Mouse (Mus musculus) liver (tissue): ENCODE measurements at regions not wholly inside any gene's neighbourhood (a gene's known extent, or its start where the extent isn't known, plus 50 kb on each side); places are given as distances from the start of the nearest gene placed in this dataset.

Source experiments
- DNase-seq: peaks from one replicate; pipeline ENCODE4 v3.0.0-alpha.2; 2020; ENCODE audit warnings: mixed read lengths

DNA sequence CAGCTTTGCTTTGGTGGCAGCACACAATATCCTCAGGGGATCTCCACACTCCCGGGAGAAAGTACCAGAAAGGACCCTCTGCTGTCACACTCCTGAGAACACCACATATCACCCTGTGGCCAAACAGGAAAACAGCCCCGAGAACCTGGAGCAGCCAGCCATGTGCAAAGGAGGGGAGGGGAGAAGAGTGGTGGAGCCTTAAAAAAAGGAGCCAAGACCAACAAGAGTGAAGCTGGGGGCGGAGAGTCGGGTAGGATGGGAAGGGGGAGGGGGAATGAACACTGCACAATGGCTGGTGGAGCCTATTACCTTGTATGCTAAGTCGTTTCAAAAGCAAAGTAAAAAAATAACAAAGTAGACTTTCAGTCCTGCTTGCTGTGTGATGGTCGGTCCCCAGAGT, 408.2 kb downstream of the Cdh26 start:
- DNase-seq, result no peak

DNA sequence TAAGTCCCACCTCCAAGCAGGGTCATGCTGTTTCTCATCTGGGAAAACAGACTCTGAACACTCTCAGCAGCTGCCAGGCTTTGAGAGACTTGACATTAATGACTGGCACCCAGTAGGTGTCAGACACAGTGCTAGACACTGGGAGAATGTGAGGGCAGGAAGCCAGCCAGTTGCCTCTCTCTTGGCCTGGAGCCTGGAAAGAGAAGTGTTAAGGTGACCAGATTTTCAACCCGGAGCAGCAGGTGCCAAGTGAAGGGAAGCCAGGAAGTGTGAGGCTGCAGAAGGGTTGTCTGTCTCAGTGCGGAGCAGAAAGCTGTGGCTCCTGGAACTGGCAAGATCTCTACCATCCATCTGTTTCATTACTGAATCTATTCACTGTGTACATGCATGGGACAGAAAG, 410.6 kb downstream of the Cdh26 start:
- DNase-seq, result no peak

DNA sequence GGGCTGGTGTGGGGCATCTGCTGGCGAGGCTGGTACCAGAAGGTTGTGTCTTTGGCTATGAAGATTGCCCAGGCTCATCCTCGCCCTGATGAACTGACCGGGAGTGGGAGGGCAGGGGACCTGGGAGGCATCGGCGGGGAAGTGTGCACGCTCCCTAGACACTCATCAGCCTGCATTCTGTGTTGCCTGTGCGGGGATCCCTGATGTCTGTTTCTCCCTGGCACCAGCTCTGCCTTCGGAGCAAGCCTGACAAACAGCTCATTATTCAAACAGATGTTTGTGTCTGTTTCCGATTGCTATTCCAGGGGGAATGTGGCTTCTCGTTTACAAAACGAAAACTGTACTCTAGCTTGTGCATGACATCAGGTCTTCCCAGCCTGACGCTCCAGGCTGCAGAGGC, 412.3 kb downstream of the Cdh26 start:
- no peak for DNase-seq

DNA sequence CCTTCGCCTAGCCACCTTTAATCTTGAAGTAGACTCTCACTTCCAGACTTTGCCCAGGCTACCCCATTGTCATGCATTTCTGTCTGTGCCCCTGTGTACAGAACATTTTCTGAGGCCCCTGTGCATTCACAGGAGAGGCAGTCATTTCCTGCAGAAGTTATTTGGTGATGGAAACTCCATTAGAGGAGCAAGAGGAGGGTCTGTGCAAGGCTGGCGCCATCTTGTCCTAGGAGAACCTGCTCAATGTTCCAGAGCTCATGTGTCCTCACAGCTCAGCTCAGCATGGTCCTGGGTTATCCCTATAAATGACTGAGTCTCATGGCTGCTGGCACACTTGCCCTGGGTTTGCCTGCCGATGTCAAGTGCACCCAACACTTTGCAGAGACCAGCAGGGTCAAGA, 413.1 kb downstream of the Cdh26 start:
- DNase-seq, result no peak

DNA sequence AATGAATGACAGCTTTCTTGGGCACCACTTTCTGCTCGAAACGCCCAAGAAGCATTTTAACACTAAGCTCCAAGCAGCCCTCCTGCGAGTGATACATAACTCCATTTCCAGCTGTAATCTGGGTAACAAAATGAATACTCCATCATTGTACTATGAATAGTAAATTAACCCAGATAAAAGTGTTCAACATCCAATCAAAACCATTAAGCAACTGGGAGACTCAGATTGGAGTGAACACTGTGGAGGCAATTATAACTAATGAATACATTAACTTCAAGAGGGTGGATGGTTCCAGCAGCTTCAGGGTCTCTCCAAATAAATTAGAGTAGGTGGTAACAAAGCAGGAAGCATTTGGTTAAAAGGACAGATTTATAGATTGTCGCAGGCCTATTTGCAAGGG, 414.2 kb downstream of the Cdh26 start:
- DNase-seq, result no peak

DNA sequence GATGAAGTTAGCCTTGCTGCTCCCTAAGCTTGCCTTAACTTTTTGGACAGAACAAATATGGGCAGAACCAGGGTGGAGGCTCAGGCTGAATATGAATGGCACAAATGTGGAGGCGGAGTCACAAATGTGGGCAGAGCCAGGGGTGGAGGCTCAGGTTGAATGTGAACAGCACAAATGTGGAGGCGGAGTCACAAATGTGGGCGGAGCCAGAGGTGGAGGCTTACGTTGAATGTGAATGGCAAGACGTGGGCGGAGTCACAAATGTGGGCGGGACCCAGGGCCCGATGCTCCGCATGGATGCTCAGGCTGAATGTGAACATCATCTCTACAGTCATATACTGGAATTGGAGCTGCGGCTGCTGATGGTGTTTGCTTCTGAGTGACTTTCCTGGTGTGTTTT, 420.0 kb downstream of the Cdh26 start:
- DNase-seq, result peak; percentile 11

DNA sequence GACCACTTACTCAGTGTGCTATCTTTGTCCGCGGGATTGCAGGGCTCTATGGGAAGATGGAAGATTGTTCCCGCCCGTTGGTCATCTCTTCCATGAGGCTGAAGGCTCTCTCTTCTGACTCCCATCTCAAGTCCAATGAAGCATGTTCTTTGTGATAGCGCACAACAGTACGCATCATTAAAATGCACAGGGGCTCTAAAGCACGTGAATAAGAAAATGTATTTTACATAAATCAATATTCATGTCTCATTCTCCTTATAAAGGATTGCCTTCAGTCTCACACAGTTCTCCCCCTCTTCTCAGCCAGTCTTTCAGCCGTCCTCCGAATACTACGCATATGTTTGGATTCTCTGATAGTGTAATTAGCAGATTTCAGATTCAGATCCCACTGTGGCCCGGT, 420.4 kb downstream of the Cdh26 start:
- DNase-seq, result no peak

DNA sequence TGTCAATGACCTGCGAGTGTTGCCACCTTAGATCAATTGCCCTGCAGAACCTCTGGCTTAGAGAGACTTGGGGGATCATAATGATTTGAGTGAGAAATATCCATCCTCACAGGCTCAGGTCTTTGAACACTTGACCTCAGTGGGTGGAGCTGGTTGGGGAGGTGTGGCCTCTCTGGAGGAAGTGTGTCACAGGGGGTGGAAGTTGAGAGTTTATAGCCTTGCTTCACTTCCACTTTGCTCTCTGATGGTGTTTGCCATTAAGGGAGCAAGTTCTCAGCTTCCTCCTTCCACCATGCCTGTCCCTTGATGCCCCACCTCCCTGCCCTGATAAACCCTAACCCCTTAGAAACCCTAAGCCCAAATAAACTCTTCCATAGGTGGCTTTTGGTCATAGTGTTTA, 423.7 kb downstream of the Cdh26 start:
- no peak for DNase-seq

DNA sequence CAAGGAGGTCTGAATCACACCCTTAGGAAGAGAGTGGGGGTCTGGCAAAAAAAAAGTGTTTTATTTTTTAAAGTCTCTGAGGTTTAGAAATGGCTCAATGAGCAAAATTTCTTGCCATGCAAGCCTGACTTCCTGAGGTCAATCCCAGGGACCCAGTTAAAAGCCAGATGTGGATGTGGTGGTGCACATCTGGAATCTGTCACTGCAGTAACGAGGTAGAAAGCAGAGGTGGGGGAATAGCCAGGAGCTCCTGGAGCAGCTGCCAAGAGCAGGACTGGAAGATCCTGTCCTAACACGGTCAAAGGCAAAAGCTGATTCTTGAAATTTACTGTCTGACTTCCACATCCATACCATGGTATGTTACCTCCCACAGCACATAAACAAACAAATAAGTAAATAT, 424.4 kb downstream of the Cdh26 start:
- no peak for DNase-seq

DNA sequence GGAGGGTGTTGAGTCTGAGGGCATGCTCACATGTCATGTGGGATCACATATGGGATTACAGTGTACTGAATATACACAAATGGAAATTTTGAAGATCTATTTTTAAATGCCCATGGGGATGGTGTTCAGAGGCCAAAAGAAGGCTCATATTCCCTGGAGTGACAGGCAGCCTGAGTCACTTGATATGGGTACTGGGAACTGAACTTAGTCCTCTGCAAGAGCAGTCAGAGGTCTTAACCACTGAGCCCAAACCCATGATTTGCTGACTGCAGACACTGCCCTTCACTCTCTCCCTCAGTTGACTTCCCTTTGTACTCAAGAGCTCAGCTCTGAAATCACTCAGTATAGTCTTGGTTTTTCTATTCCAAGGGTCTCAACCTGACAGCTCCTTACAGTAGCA, 432.3 kb downstream of the Cdh26 start:
- DNase-seq, result no peak

DNA sequence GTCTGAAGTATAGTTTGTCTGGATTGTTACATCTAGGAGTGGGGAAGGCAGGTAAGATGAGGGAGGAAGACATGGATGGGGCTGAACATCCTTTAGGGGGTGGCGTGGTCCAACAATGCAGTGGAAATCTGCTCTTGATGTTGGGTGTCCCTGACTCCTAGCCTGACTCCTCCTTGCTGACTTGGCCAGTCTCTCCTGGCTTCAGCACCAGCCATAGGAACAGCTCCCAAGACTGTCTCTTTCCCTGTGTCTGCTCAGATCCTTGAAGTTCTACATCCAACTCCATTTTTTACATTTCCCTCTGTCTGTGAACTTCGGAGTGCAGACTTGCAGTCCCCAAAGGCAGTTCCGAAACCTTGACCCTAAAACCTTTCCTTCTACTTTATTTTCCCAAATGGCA, 436.8 kb downstream of the Cdh26 start:
- DNase-seq, result peak; percentile 22

DNA sequence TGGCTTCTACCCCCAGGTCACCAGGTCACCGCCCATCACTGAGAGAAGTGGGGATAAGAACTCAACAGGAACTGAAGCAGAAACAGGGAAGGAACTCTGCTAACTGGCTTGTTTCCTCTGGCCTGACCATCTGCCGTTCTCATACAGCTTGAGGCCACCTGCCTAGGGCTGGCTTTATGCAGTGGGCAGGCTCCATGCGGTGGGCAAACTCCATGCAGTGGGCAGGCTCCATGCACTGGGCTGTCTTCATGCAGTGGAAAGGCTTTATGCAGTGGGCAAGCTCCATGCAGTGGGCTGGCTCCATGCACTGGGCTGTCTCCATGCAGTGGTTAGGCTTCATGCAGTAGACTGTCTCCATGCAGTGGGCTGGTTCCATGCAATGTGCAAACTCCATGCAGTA, 438.8 kb downstream of the Cdh26 start:
- no peak for DNase-seq

DNA sequence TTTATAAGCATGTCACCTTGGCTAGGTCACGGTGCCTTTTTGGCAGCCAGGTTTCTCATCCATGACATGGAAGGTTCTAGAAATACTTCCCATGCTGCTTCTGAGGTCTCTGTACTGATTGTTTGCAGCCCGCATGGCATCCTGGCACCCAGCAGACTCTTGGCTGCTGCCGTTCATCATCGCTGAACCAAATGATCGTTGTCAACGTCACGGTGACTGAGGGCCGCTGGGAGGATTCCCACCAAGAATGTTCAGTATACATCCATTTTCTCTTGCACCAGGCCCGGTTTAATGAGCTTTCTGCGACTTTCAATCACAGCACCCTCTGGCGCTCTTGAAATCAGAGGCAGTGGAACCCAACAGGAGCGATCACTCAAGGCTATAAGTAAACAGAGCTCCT, 448.1 kb downstream of the Cdh26 start:
- no peak for DNase-seq

DNA sequence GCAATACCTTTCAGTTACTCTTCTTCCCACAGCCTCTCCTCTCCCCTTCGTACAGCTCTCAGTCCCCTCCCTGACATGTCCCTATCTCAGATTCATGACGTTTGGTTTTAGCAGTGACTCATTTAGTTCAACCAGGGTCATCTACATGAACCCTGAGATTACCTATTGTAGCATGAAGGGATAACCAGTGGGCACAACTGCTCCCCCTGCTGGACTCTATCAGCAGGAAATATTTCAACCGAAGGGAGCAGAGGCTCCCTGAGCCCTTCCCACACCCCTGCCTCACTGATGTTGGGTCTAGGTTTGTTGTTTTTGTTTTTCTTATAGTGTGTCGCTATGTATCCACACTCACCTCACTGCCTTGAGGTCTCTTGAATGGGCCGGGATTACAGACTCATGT, 455.4 kb downstream of the Cdh26 start:
- DNase-seq, result no peak

DNA sequence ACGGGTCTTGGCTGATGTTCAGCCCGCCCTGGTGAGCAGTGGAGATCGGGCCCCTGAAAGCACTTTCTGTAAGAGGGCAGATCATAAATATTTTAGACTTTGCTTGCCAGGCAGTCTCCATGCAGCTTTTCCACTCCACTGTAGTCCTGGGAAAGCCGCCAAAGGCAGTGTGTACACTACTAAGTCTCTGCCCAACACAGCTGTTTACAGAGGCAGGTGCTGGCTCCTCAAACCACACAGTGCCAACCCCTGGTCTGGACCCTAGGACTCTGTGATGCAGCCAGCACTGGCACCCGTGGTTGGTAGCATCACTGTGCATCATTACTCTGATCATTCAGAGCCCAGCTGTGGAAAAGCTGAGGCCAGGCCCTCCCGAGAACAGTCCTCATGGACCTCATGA, 458.4 kb downstream of the Cdh26 start:
- no peak for DNase-seq

DNA sequence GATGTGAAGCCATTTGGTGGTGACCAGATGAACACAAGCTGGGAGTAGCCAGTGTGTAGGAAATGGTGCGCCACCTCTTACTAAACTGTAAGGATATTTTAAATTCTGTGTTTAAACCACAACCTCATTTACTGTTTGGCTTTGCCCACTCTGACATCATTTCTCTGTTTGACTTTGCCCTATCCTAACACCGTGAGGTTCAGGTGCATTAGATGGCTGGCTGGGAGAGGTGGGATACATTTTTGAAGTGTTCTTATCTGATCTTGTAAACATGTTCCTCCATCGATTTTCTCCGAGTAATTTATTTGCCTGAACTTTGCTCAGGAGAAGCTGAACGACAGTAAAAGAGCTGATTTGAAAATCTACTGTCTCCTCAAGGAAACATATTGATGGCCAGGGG, 472.1 kb downstream of the Cdh26 start:
- DNase-seq, result no peak

DNA sequence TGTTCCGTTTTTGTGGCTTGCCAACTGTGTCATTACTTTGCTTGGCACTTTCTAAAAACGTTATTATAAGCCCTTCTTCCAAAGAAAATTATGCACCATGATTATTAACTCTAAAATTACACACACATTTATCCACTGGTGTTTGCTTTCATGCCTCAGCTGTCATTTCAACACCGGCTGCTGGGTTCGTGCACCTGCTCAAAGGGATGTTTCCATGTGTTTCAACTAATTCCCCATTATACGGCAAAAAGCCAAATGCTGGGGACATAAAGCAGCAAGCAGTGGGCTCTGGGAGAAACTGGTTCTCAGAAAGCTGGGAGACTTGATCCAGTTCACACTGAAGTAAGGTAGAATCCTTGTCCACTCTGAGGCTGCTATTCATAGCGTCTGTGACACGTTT, 479.0 kb downstream of the Cdh26 start:
- no peak for DNase-seq

DNA sequence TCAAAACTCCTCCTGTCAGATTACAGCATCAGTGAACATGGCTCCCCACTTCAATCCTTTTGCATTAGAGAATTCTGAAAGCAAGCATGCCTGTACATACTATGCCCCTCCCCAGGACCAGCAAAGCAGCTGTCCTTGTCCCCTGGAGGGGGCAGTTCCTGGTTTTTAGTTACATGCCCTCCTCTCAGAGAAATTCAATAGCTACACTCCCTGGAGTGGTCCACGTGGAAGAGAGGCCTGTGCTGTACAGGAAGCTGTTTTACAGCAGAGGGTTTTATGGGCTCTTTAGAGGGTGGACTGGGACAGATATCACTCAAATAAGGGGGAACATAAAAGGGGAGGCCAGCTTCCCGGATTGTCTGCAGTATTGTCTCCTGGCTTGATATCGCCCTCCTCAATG, 481.3 kb downstream of the Cdh26 start:
- no peak for DNase-seq

DNA sequence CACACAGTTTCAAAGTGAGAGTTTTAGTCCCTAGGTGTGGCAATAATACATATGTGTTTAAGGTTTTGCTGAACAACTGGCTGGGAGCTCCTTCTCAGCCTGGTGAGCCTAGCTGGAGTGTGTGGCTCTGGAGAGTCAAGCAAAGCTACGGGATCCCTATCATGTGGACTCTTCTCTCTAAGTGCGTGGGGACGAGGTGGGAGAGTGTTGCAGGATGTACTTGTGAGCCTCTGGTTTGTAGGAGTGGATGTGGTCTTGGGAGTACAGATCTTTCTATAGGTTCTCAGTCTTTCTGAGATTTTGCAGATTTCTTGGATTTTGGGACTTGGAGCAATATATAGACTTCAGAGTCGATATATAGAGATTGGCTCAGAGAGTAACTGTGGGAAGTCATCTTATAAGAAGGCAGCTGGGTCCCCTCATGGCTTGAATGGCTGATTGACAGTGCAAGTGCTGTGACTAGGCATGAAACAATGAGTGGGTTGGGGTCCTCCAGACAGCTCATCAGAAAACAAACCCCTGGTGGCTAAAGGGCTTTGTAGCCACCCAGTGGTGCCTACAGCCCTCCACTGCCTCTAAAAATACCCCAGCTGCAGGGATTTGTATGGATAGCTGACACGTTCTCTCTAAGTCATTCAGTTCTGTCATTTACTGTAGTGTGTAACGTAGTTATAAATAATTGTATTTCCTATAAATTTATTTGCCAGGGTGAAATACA, 486.1 kb downstream of the Cdh26 start:
- no peak for DNase-seq

DNA sequence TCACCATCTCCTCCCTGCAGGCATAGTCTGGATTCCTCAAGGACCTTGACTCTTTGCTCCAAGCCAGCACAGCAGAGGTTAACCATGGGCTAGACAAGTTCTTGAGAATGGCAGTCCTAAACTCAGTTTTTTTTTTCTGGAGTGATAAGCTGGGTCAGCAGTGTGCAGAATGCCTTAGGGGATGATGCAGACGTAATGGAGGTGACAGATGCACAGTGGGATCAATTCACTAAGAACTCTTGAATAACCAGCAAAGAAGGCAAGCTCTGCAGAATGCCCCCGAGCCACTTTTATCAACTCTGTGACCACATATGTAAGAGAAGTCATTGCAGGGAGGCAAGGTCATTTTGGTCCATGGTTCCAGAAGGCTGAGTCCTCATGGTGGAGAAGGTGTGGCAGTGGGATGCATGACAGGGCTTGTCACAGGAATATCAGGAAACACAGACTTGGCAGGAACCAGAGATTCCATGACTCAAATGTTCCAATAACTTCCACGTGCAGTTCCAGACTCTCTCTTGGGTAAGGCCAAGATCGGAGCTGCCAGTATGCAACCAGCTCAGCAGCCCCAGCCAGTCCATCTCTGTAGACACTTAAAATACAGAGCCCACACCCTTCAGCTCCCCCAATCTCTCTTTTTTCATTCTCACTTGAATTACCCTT, 494.3 kb downstream of the Cdh26 start:
- DNase-seq, result no peak

DNA sequence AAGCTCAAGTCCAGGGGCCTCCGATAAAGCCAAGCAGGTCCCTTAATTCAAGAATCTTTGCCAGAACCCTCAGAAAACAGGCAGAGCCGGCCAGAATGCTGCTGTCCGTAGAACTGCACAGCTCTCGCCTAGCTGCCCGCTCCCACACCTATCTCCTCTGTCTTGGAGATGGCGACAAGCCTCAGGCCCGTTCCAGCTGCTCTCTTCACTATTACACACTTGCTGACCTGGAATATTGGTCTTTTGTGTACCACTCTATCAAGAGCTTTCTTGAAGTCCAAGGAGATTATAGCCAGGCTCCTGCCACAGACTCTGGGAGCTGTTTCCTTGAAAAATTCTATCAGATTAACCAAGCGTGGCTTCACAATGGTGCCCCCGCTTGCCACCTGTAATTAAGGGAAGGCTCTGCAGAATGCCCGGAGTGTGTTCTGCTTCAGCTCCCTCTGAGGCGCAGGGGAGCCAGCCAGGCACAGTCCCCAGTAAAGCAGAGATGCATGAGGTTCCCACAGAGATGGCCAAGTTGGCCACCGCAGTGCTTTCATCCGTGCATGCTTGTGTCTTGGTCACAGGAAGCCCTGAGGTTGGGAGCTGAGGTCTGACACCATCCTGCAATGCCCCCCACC, 496.8 kb downstream of the Cdh26 start:
- no peak for DNase-seq

DNA sequence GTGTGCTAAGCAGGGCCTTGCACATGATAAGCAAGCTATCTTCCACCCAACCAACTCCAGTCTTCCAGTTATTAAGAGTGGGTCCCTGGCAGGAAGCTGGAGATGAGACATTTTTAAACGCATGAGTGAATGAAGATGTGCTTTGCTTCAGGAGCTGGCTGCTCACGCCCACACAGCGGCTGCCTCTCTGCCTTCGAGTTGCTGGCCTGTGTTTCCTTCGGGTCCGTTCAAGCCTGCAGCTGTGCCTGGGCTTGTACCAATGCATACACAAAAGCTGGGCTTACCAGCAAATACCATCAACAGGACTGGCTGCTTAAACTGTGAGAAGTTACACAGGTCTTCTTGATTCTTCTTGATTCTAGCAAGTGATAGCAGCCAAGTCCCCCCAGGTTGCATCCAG, 498.7 kb downstream of the Cdh26 start:
- DNase-seq, result no peak

DNA sequence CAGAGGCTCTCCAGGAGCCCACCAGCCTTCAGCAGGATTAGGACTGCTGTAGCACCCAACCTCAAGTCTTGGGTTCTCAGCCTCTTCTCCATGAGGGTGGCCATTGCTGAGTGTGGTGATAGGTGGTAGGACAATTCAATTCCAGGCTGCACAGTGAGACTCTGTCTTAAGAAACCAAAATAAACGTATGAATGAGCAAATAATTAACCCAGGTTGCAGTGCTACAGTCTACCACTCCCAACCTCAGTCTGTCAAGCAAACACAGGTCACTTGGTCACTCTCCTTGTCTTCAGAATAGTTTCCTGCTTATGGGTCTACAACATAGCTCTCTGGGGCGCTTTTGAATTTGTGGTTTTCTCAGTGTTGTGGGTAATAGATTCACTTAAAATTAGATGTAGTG, 499.8 kb downstream of the Cdh26 start:
- no peak for DNase-seq

DNA sequence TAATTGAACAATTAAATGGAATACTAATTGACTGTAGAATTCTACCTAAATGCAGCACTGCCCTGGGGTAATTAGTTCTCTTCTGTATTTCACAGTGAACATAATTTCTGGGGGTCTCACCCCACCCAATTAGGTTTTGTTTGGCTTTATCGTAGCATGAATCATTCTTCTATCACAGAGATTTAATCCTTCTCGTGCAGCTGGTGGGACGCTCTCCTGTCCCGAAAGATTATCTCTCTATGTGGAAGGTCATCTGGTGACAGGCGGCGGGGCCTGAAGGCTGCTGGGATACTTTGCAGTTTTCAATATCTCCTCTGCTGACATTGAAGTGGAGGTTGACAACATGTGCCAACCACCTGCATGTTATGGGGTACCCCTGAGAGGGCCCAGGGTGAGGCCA, 493.8 kb upstream of the Cdh4 start:
- DNase-seq, result no peak

DNA sequence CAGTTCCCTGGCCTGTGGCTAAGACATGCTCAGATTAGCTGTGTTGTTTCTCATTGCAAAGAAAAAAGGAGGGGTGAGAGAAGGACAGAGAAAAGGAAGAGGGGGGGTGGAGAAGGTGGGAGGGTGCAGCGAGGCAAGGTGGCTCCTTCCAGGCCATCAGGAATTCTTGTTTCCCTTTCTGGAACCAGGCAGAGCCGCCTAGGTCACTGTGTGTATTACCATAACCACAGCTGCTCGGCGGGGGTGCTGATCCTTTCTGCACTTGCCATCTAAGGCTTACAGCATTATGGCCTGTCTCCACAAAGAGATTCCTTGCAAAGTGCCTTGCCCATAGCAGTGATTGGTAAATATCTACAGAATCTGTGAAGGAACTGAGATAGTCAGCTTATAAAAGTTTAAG, 493.1 kb upstream of the Cdh4 start:
- DNase-seq, result no peak
